Mouse (Mus musculus) limb, embryonic 11.5 days (tissue): ENCODE measurements around the gene Gse1. TPM values are rescaled to one million over a fixed set of nuclear protein-coding genes. Genes with fewer than 3 reads are reported as not detected.

Experiments used
- ATAC-seq: fragments of 200-750 bp; cut with Nextera tagmentation; 2 replicates; pipeline ENCODE4 v1.8.0; 2017; ENCODE audit warnings: low read depth; ENCODE audit not compliant: insufficient number of reproducible peaks, low FRiP score, low TSS enrichment
- DNase-seq: peaks from one replicate; pipeline ENCODE4 v3.0.0-alpha.2; 2015; ENCODE audit warnings: low spot score
- H3K27ac ChIP-seq: fragments of 300-500 bp; sonication (generic); replicated peaks from 2 replicates; pipeline ENCODE4 v1.5.1; 2014; ENCODE audit warnings: low read depth, mild to moderate bottlenecking, low read length
- H3K27me3 ChIP-seq: fragments of 300-500 bp; sonication (generic); 2 replicates; pipeline ENCODE4 v1.6.1; 2014; ENCODE audit warnings: mild to moderate bottlenecking, low read length, mixed read lengths; ENCODE audit not compliant: control insufficient read depth, insufficient read depth
- H3K36me3 ChIP-seq: fragments of 300-500 bp; sonication (generic); 2 replicates; pipeline ENCODE4 v1.6.1; 2014; ENCODE audit warnings: mild to moderate bottlenecking, low read length, moderate library complexity, mixed read lengths; ENCODE audit not compliant: control insufficient read depth, insufficient read depth
- H3K4me1 ChIP-seq: fragments of 300-500 bp; sonication (generic); 2 replicates; pipeline ENCODE4 v1.6.1; 2014; ENCODE audit warnings: low read length, mixed read lengths; ENCODE audit not compliant: control insufficient read depth, insufficient read depth
- H3K4me2 ChIP-seq: fragments of 300-500 bp; sonication (generic); 2 replicates; pipeline ENCODE4 v1.6.1; 2014; ENCODE audit warnings: low read depth, mild to moderate bottlenecking, moderate library complexity; ENCODE audit not compliant: severe bottlenecking
- H3K4me3 ChIP-seq: fragments of 300-500 bp; sonication (generic); 2 replicates; pipeline ENCODE4 v1.5.1; 2014; ENCODE audit warnings: low read depth, low read length
- H3K9ac ChIP-seq: fragments of 300-500 bp; sonication (generic); 2 replicates; pipeline ENCODE4 v1.6.1; 2014; ENCODE audit warnings: mild to moderate bottlenecking, low read length
- H3K9me3 ChIP-seq: fragments of 300-500 bp; sonication (generic); 2 replicates; pipeline ENCODE4 v1.6.1; 2016; ENCODE audit warnings: low read length; ENCODE audit not compliant: control insufficient read depth
- WGBS: fragments of 180-500 bp; shearing (Covaris S2); extraction: QIAGEN DNeasy Blood & Tissue Kit; methylation state at CpG from one replicate; pipeline ENCODE4 v1.1.7; 2014; 5-methylcytosine and 5-hydroxymethylcytosine counted together
- polyA plus RNA-seq: library from polyadenylated mRNA; unstranded; fragments of >200 nt; fragmentation: Nextera tagmentation; extraction: Ambion mirVana; gene quantifications from 2 replicates; pipeline ENCODE4 v1.2.1, GENCODE M21; 2014

Gse1 gene
- polyA plus RNA-seq, 1 experiment from 2014 or later, result 6.6 TPM

DNA sequence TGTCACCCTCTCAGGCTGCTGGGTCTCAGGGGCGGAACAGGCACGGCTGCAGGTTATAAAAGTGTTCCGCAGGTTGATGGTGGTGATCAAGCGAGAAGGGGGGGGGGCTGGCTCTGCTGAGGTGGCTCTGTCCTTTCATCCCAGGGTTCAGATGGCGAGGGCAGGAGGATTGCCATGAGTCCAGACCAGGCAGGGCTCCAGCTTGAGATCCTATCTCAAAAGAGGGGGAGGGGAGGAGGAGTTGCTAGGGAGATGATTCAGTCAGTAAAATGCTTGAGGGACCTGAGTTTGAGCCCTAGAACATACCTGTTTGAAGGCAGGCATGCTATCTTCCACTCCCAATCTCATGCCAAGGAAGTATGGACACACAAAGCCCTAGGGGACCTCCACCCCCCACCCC lies 332.3 kb downstream of the Gse1 start:
- Histone ChIP-seq H3K4me1 (peaks cover 84% of the 10 kb centered on the region), H3K9me3 (no peaks in the 10 kb centered on the region), H3K27me3 (no peaks in the 10 kb centered on the region), H3K27ac (no peak overlapping the region), H3K9ac (no peak overlapping the region), H3K4me2 (no peak overlapping the region), H3K36me3 (no peaks in the 10 kb centered on the region), H3K4me3 (no peak overlapping the region)
- ATAC-seq, result no peak
- DNase-seq, result no peak
- WGBS, result 46% methylated on average over 5 of the region's 5 CpGs

DNA sequence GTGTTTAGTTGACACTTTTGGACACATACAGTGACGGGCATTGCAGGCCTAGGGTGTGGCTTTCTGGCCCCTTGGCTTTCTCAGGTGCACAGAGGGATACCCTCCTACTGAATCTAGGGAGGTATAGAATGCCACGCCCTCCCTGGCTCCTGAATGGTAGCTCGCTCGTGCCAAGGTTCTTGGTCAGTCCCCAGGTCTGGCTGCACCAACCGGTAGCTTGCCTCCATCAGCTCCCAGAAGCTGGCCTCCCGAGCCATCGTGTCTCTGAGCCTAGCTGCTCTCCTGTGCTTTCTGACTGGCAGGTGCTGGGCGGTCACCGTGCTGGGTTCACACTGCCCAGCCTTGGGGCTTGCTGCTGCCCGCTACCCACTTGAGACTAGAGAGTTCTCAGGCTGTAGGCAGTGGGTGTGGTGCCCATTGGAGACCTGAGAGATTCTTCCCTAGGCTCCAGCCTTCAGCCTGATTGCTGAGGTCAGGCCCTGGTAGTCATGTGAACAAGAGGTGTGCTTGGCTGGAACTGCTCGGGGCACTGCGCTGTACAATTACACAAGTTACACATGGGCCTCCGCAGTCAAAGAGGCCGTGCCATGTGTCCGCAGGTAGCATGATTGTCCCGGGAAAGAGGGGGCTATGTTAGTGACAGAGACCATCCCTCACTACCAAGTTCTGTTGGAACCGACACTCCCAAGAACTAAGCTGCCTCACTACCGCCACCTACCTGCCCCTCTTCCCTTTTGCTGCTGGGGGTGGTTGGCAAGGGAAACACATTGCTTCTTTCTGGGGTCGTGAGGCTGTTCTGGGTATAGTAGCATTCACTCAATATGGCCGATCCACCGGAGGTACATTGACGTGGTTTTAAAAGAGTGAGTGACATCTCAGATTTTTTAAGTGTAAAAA lies 333.5 kb downstream of the Gse1 start:
- Histone ChIP-seq H3K36me3 (peaks cover 8% of the 10 kb centered on the region), H3K9me3 (no peaks in the 10 kb centered on the region), H3K27me3 (no peaks in the 10 kb centered on the region), H3K4me2 (no peak overlapping the region), H3K4me1 (peaks cover 80% of the 10 kb centered on the region), H3K9ac (no peak overlapping the region), H3K4me3 (no peak overlapping the region), H3K27ac (no peak overlapping the region)
- WGBS, result 82% methylated on average over 22 of the region's 22 CpGs
- DNase-seq, result peak; percentile 56
- no peak for ATAC-seq

DNA sequence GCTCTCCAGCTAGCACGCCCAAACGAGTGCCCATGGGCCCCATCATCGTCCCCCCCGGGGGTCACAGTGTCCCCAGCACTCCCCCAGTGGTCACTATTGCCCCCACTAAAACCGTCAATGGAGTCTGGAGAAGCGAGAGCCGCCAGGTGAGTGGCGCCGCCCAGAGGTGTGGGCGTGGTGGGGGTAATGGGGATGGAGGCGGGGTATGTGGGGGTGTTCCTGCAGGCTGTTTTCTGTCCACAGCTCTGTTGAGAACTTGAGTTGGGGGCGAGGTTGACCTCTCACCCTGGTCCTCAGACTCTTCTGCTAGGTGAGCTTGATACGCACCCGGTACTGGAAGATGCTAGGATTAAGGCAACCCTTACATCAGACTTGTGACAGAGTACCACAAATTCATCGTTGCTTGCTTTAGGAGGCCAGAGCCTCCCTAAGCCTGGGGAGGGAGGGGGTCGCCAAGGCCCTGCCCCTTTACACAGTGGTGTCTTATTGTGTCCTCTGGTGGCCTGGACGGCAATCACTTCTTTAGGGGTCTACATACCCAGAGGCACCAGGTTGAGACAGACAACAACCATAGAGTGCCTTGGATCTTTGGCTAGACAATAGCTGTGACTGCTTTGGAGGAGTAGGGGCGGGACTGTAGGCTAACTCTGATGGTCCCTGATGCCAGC lies 334.6 kb downstream of the Gse1 start:
- Histone ChIP-seq H3K4me3 (no peak overlapping the region), H3K27me3 (no peaks in the 10 kb centered on the region), H3K9ac (no peak overlapping the region), H3K4me2 (no peak overlapping the region), H3K9me3 (no peaks in the 10 kb centered on the region), H3K4me1 (peaks cover 69% of the 10 kb centered on the region), H3K36me3 (peaks cover 16% of the 10 kb centered on the region), H3K27ac (peak overlapping the region; percentile 53)
- WGBS, result 57% methylated on average over 18 of the region's 18 CpGs
- ATAC-seq (no peak), DNase-seq (no peak)

GRCm38 (mm10) chr8:120563348-120563724 lies 335.1 kb downstream of the Gse1 start:
- DNase-seq, result peak; percentile 74
- no peak overlapping the region for H3K4me2 ChIP-seq
- peaks cover 19% of the 10 kb centered on the region for H3K36me3 ChIP-seq
- no peaks in the 10 kb centered on the region for H3K27me3 ChIP-seq
- no peak overlapping the region for H3K9ac ChIP-seq
- H3K4me1 ChIP-seq, result peaks cover 65% of the 10 kb centered on the region
- peak overlapping the region; percentile 53 for H3K27ac ChIP-seq
- H3K9me3 ChIP-seq, result no peaks in the 10 kb centered on the region
- 2% methylated on average over 8 of the region's 8 CpGs for WGBS
- no peak overlapping the region for H3K4me3 ChIP-seq
- no peak for ATAC-seq

GRCm38 (mm10) chr8:120563851-120564837 lies 335.9 kb downstream of the Gse1 start:
- H3K27me3 ChIP-seq, result no peaks in the 10 kb centered on the region
- no peak overlapping the region for H3K4me3 ChIP-seq
- no peak overlapping the region for H3K4me2 ChIP-seq
- peak overlapping the region; percentile 53 for H3K27ac ChIP-seq
- H3K4me1 ChIP-seq, result peaks cover 57% of the 10 kb centered on the region
- H3K9ac ChIP-seq, result no peak overlapping the region; the same call in 1 of the 2 replicates
- 24% methylated on average over 20 of the region's 20 CpGs for WGBS
- peaks cover 27% of the 10 kb centered on the region for H3K36me3 ChIP-seq
- DNase-seq (peak; percentile 53), ATAC-seq (no peak)
- no peaks in the 10 kb centered on the region for H3K9me3 ChIP-seq

DNA sequence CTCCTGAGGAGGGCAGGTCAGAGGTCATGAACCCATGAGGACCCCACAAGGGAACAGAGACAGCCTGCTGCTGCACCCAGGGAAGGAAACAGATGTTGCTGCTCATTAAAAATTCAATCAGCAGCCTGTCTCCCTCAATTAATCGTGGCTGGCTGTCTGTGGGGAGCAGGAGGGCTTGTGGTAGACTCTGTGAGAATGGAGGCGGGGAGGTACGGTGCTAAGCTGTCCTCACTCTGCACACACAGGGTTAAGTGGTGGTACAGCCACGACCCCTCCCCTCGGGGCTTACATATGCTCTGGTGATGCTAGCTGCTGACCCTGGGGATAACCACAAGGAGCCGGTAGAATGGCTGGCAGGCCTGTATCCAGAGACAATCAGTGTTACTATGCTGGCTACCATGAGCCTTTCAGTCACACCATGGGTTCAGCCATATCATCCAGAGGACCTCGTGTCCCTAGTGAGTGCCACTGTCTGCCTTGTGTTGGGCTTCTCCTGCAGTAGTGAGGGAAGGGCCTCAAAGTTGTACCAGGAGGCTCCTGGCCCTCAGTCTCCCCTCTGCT lies 337.0 kb downstream of the Gse1 start:
- WGBS, result 13% methylated on average over 7 of the region's 7 CpGs
- H3K9me3 ChIP-seq, result no peaks in the 10 kb centered on the region
- peaks cover 50% of the 10 kb centered on the region for H3K4me1 ChIP-seq
- no peak overlapping the region for H3K4me3 ChIP-seq
- DNase-seq (peak; percentile 62), ATAC-seq (no peak)
- no peak overlapping the region for H3K27ac ChIP-seq
- peaks cover 30% of the 10 kb centered on the region for H3K36me3 ChIP-seq
- no peak overlapping the region for H3K4me2 ChIP-seq
- H3K27me3 ChIP-seq, result no peaks in the 10 kb centered on the region
- H3K9ac ChIP-seq, result no peak overlapping the region

DNA sequence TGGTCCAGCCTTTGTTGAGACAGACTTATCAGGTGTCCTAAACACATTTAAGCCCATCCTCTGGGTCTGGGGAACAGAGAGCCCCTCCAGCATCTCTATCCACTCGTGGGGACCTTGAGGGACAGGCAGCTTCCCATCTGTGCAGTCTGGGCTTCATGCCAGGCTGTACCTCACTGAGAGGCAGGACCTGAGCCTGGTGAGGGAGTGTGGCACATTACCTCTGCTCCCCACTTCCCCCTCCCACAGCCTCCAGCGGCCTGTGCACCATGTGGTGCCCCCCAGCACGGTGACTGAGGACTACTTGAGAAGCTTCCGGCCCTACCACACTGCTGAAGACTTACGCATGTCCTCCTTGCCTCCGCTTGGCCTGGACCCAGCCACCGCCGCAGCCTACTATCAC lies 338.4 kb downstream of the Gse1 start:
- ATAC-seq, result no peak
- Histone ChIP-seq H3K9me3 (no peaks in the 10 kb centered on the region), H3K27me3 (no peaks in the 10 kb centered on the region), H3K27ac (no peak overlapping the region), H3K4me2 (no peak overlapping the region), H3K9ac (no peak overlapping the region), H3K4me3 (no peak overlapping the region), H3K4me1 (peaks cover 48% of the 10 kb centered on the region), H3K36me3 (peaks cover 40% of the 10 kb centered on the region)
- 85% methylated on average over 8 of the region's 8 CpGs for WGBS
- DNase-seq, result no peak

DNA sequence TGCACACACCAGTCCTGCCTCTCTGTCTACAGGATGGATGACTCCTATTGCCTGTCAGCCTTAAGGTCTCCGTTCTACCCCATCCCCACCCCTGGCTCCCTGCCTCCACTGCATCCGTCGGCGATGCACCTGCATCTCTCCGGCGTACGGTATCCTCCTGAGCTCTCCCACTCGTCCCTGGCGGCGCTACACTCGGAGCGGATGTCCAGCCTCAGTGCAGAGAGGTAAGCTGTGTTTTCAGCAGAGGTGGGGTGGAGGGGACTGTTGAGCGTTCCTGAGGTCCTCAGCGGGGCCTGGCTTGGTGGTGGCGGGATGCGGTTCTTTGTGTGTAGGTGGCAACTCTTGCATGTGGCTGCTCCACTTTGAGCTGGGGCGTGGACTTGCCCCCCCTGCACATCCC lies 339.5 kb downstream of the Gse1 start:
- Histone ChIP-seq H3K27me3 (no peaks in the 10 kb centered on the region), H3K4me2 (no peak overlapping the region), H3K27ac (no peak overlapping the region), H3K9me3 (no peaks in the 10 kb centered on the region), H3K9ac (no peak overlapping the region), H3K4me3 (no peak overlapping the region), H3K36me3 (peaks cover 50% of the 10 kb centered on the region), H3K4me1 (peaks cover 42% of the 10 kb centered on the region)
- no peak for ATAC-seq
- 96% methylated on average over 17 of the region's 17 CpGs for WGBS
- DNase-seq, result no peak
